Mouse (Mus musculus) hindbrain, embryonic 16.5 days (tissue): ENCODE results near the gene Mzt1. TPM values are rescaled to one million over a fixed set of nuclear protein-coding genes. Genes with fewer than 3 reads are reported as not detected.

ENCODE experiments used
- ATAC-seq: fragments of 200-750 bp; cut with Nextera tagmentation; 2 replicates; pipeline ENCODE4 v1.8.0; 2017; ENCODE audit warnings: moderate TSS enrichment, moderate library complexity
- H3K27ac ChIP-seq: fragments of 300-500 bp; sonication (generic); 2 replicates; pipeline ENCODE4 v1.5.1; 2014; ENCODE audit warnings: low read depth, mild to moderate bottlenecking, control low read depth, low read length, moderate library complexity
- H3K27me3 ChIP-seq: fragments of 300-500 bp; sonication (generic); replicated peaks from 2 replicates; pipeline ENCODE4 v1.6.1; 2014; ENCODE audit warnings: low read length; ENCODE audit not compliant: control insufficient read depth, insufficient read depth
- H3K36me3 ChIP-seq: fragments of 300-500 bp; sonication (generic); 2 replicates; pipeline ENCODE4 v1.6.1; 2014; ENCODE audit warnings: mild to moderate bottlenecking, low read length, moderate library complexity, mixed read lengths; ENCODE audit not compliant: control insufficient read depth, insufficient read depth
- H3K4me1 ChIP-seq: fragments of 300-500 bp; sonication (generic); 2 replicates; pipeline ENCODE4 v1.6.1; 2014; ENCODE audit warnings: low read depth, low read length; ENCODE audit not compliant: control insufficient read depth, insufficient read depth
- H3K4me2 ChIP-seq: fragments of 300-500 bp; sonication (generic); 2 replicates; pipeline ENCODE4 v1.6.1; 2014; ENCODE audit warnings: mild to moderate bottlenecking, low read length, control low read depth, moderate library complexity
- H3K4me3 ChIP-seq: fragments of 300-500 bp; sonication (generic); 2 replicates; pipeline ENCODE4 v1.5.1; 2014; ENCODE audit warnings: mild to moderate bottlenecking, low read length, control low read depth, moderate library complexity
- H3K9ac ChIP-seq: fragments of 300-500 bp; sonication (generic); 2 replicates; pipeline ENCODE4 v1.6.1; 2014; ENCODE audit warnings: low read depth, mild to moderate bottlenecking, control low read depth, low read length, moderate library complexity
- H3K9me3 ChIP-seq: fragments of 300-500 bp; sonication (generic); 2 replicates; pipeline ENCODE4 v1.6.1; 2014; ENCODE audit warnings: mild to moderate bottlenecking, low read length, moderate library complexity; ENCODE audit not compliant: control insufficient read depth
- WGBS: fragments of 180-500 bp; shearing (Covaris S2); extraction: QIAGEN DNeasy Blood & Tissue Kit; methylation state at CpG from one replicate; pipeline ENCODE4 v1.1.7; 2014; 5-methylcytosine and 5-hydroxymethylcytosine counted together
- polyA plus RNA-seq: library from polyadenylated mRNA; unstranded; fragments of >200 nt; fragmentation: Nextera tagmentation; extraction: Ambion mirVana; gene quantifications from 2 replicates; pipeline ENCODE4 v1.2.1, GENCODE M21; 2015

The Mzt1 gene
- polyA plus RNA-seq, 1 experiment from 2014 or later, result 92.7 TPM

- Histone ChIP-seq H3K9ac (no peak overlapping the region), H3K9me3 (no peaks in the 10 kb centered on the region), H3K27ac (no peak overlapping the region), H3K27me3 (no peaks in the 10 kb centered on the region), H3K36me3 (no peaks in the 10 kb centered on the region), H3K4me3 (no peak overlapping the region), H3K4me1 (no peaks in the 10 kb centered on the region), H3K4me2 (no peak overlapping the region)
- ATAC-seq, result no peak
- 39% methylated on average over 3 of the region's 3 CpGs for WGBS
These were observed 56.1 kb downstream of the Mzt1 start for GRCm38 (mm10) chr14:98989818-98990217.

Other genes starting within 250 kb of the Mzt1 start
- 0.81 and 1.1 TPM in 2 replicates for gene Rpl36a-ps1, start 51.8 kb downstream of the Mzt1 start, polyA plus RNA-seq
- gene Bora, start 88 bp upstream of the Mzt1 start, polyA plus RNA-seq, result 14.4 and 15.3 TPM in 2 replicates
- 16.3 and 17.0 TPM in 2 replicates for gene Pibf1, start 53.3 kb upstream of the Mzt1 start, polyA plus RNA-seq
- gene Dis3, start 53.6 kb upstream of the Mzt1 start, polyA plus RNA-seq, result 19.8 and 21.2 TPM in 2 replicates